Mouse (Mus musculus) E14TG2a.4 (cell line): ENCODE measurements at regions not wholly inside any gene's neighbourhood (a gene's known extent, or its start where the extent isn't known, plus 50 kb on each side); places are given as distances from the start of the nearest gene placed in this dataset.

Source experiments
- CTCF ChIP-seq: conservative IDR thresholded peaks from 2 replicates; pipeline ENCODE4 v1.5.1; 2014; ENCODE audit warnings: low read length
- NANOG ChIP-seq: IDR thresholded peaks from 2 replicates; pipeline ENCODE4 v1.6.1; 2014; ENCODE audit warnings: borderline replicate concordance, low read length, mixed read lengths
- POU5F1 ChIP-seq: IDR thresholded peaks from 2 replicates; pipeline ENCODE4 v1.6.1; 2014; ENCODE audit warnings: low read length, borderline replicate concordance

DNA sequence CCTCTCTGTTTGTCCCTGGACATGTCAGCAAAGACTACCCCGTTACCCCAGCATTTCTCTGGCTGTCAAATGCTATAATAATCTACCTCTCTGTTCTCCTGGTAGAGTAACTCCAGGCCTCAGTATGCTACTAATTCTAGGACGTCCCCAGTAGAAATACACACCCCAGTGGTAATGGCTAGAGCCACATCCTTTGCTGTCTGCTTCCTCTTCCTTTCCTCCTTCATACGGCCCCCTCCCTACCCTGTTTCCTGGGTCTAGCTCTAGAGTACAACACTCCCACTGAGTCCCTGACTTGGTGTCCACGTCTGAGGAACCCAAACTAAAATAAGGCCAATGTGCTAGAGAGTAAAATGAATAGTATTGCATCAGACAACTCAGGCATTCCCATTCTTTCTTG lies 287.1 kb upstream of the Gm765 start:
- no peak for TF ChIP-seq CTCF
- TF ChIP-seq NANOG = no peak
- no peak for TF ChIP-seq POU5F1
